Mouse (Mus musculus): ENCODE data around the gene Tbc1d5. TPM values are rescaled to one million over a fixed set of nuclear protein-coding genes. Genes with fewer than 3 reads are reported as not detected.
"Not testable (repeated sequence)": the region's sequence is repeated elsewhere in the genome, so short reads cannot be mapped to it uniquely, and the experiment has no call there.

Tbc1d5 gene
- total and polyA plus RNA-seq, 3 experiments = 10.8 to 22.2 (median 20.5) TPM

DNA sequence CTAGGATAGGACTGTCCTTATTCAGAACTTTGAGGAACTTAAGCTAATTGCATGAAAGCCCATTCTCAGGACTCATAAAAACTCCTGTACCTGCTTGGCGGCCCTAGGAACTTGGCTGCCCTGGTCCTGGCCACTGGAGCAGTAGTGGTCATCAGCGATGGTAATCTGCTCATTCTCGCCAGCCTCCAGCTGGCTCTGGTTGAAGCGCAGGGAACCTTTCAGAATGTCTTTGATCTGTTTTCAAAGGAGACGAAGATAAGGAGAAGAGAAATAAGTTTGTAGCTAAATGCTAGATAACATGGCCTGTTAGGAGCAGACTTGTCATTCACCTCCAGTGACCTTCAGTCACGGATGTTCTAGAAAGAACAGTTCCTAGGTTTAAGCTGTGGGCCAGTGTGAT, 437.8 kb downstream of the Tbc1d5 start:
- DNase-seq = peak; percentile 41

DNA sequence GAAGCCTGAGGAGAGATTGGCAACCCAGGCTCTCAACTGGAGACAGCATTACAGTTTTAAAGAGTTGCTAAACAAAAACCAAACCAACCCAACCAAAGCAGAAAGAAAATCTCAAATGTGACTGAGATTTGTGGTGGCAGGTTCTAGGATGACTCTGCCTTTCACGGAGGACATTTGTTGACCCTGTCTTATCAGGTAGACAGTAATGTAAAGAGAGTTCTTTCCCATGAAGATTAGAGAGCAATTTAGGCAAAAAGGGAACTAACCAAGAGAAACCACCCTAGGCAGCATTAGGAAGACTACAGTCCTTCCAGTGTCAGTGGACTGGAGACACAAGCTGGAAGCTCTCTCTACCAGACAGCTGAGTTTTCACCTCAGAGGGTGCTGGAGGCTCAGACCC, 438.3 kb downstream of the Tbc1d5 start:
- DNase-seq = no peak

- DNase-seq = peak; percentile 55
Observed at GRCm38 (mm10) chr17:50738476-50738875, 440.7 kb downstream of the Tbc1d5 start.

DNA sequence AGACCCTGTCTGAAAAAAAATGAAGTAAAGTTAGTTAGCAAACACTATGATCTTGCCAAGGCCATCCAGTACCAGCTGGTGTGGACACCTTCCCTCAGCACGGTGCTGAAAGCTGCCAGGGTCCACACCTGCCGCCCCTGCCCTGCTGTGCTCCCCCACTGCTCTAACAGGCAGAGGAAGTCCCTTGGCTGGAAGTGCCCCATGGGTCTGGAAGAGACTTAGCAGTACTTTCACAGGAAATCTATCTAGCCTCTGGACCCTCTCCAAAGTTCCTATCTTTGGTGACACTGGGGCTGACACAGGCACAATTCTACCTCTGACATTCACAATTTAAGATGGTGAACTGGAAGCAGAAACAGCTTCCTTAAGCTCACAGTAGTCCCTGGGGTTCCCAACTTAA, 442.1 kb downstream of the Tbc1d5 start:
- DNase-seq = no peak

- no peak for DNase-seq
Observed at GRCm38 (mm10) chr17:50735955-50736533, 443.1 kb downstream of the Tbc1d5 start.

DNA sequence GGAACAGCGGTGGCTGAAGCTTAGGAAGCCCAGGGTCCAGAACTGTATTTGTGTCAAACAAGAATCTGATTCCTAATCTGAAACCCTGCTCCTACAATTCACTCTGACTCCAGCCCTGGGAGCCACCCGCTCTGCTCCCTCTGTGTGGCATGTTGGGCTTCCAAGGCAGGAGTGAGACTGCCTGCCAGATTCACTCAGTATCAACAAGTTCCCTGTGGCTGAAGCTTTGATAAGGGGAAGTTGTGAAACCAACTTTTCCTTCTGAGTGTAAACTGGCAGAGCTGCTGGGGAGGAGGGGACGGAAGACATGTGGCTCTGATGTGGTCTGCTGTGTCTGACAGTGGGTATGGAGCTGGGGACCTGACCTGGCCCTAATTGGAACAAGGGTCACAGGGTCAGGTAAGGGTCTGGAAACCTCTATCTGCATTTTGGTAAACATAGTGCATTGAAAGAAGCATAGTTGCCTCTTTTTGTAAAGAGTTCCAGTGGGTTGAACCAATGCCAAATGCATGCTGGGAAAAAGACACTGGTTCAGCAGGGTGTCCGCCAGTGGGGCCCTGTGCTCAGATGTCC, 443.7 kb downstream of the Tbc1d5 start:
- peak; percentile 30 for DNase-seq

DNA sequence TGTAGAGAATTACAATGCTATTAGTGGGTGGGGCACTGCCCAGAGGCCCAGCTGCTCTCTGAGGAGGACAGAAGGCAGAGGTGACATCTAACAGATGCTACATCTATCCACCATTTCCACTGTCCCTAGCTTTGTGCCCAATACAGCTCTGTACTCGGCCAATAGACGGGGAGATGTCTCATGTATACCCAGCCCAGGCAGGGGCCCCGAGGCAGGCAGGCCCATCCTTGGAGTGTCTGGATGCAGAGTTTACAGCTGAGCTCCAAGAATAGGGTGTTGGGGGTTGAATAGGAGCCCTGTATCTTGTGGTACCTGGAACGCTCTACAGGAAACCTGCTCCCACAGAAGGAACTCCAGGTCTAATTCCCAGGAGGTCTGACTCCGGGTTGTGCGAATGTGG, 444.4 kb downstream of the Tbc1d5 start:
- no peak for DNase-seq

- DNase-seq = no peak
Observed at GRCm38 (mm10) chr17:50733390-50733789, 445.8 kb downstream of the Tbc1d5 start.

DNA sequence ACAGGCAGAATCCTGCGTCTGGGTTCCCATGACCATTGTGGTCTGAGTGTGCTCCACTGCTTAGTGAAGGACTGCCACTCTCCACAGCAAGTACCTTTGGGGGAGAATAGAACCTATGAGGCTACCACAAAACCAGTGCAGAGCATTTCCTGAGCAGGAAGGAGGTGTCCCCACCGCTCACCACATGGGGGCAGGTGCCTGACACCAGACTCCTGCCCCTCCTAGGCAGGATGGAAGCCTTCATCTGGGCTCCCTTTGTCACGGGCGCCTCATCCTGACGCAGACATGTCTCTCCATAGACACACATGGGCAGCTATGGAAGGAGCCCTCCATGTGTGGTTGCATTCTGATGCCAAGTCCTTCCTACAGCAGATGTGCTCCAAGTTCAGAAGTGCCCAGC, 447.3 kb downstream of the Tbc1d5 start:
- DNase-seq = no peak

DNA sequence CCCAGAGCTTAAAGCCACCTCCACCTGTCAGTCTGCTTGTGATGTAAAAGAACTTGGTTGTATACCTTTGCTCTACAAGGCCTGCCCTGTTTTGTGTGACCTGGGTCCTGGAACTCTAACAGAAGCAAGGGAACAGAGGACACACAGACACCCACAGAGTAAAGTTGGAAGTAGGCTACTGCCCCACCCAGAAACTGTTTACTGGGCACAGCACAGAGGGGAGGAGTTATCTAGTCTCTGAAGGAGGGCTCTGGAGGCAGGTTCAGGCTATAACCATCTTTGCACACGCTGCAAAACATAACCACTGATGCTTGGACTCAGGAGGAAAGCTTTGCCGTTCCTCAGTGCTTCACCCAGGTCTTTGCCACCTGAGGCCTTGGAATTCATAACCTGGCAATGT, 448.3 kb downstream of the Tbc1d5 start:
- no peak for DNase-seq

- no peak for DNase-seq
Observed at GRCm38 (mm10) chr17:50729577-50729976, 449.6 kb downstream of the Tbc1d5 start.

GRCm38 (mm10) chr17:50729031-50729430, 450.1 kb downstream of the Tbc1d5 start:
- no peak for DNase-seq

GRCm38 (mm10) chr17:50726265-50726664, 452.9 kb downstream of the Tbc1d5 start:
- no peak for DNase-seq

DNA sequence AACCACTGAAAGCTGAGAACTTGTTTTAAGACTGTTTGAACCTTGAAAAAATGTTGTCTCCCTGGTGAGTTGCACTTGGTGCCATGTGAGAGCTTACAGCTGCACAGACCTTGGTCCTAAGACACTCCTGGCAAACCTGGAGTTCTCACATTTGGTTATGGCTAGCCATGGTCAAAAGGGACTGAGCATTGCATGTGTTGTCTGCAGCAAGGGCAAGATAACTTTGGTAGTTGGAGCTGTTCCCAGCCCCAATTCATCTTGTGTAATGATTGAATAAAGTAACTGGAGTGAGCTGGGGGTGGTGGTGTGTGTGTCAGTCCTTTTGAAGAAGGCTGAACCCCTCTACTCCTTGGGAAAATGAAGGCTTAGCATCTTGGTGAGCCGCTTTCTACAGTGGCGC, 454.8 kb downstream of the Tbc1d5 start:
- DNase-seq = peak; percentile 51

DNA sequence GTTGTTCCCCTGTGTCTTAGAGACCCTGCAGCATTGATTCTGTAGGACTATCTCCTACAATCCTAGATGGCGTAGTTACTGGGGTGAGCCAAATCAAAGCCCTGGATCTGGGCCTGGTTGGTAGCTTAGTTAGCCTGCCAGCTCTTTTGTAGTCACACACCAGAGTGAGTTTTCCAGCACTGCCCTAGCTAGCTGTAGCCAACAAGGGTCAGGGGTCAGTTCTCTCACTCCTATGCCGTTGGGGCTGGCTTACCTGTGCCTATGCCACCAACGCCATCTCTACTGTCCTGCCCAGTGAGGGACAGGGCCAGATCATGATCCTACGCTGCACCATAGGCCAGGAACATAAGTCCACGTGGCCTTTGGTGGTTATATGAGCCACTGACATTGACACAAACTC, 461.6 kb downstream of the Tbc1d5 start:
- DNase-seq = no peak

DNA sequence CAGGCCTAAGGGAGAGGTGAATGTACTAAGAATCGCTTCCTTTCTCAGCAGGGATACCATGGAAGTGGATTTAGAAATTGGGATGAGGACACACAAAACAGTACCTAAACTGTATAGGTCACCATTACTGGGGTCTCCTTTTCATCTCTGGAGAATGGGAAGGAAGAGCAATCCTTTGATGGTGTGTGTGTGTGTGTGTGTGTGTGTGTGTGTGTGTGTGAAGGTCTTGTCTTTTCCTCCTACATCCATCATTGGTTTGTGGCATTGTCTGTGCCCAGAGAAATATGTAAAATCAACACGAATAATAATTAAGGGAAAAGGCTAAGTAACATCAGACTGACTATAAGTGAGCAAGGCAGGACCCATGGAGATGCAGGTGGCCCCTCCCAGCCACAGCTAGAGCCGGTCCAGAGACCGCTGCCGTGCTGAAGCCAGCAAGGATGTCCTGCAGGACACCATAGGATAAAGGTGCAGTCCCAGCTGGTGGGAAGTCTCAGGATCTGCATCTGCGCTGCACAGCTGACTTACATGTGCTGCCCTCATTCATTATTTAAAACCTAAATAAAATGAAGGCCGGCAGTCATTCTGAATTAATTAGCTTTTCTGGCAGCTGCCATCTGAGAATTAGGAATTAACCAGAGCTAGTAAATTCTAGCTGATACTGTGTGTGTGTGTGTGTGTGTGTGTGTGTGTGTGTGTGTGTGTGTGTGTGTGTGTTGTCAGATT, 468.5 kb downstream of the Tbc1d5 start:
- no peak for DNase-seq

- DNase-seq = not testable (repeated sequence)
Observed at GRCm38 (mm10) chr17:50698410-50698809, 480.7 kb downstream of the Tbc1d5 start.

DNA sequence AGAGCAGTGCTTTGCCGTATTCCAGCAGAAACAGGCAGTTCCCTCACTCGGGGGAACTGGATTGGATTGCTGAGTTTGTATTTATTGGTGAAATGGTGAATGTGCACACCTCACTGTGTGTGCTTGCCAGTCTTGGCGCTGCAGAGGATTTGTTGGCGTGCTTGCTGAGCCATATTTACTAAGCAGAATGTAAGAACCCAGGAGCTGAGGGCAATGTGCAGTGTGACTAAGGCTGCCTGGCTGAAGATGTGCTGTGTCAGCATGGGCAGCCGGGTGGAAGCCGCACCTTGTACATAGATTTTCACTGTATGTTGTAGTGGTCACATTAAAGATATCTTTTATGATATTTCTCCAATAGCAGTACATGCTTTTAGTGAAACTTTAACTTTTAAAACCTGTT, 491.0 kb downstream of the Tbc1d5 start:
- DNase-seq = no peak

- no peak for DNase-seq
Observed at GRCm38 (mm10) chr17:50687670-50688069, 491.5 kb downstream of the Tbc1d5 start.

DNA sequence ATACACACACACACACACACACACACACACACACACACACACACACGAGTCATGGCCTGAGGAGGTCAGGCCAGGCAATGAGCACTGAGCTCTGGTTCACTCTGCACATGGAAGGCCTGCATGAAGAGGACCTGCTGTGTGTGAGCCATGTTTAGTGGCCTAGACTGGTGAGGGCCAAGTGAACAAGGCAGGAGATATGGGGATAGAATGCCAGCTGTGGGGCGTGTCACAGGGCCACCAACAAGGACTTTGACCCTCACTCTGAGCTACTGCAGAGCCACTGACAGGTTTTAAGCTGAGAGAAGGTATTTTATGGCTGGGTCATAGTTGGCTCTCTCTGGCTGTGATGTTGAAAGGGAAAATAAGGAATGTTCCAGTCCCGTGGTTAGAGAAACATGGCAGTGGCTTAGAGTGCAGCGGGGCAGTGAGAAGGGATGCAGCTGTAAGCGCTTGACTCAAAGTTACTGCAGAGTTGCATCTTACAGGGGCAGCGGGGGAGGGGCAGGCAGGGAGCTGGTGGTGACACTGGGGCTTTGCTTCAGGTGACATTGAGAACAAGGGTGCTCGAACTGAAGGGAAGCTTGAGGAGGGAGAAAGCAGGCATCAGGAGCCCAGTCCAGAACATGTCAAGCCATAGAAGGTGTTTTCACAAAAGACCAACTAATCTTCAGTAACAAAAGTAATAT, 494.0 kb downstream of the Tbc1d5 start:
- peak; percentile 12 for DNase-seq
